Mouse (Mus musculus) megakaryocyte, embryonic 14.5 days (primary cell): ENCODE measurements at regions not wholly inside any gene's neighbourhood (a gene's known extent, or its start where the extent isn't known, plus 50 kb on each side); places are given as distances from the start of the nearest gene placed in this dataset.

ENCODE experiments used
- H3K27me3 ChIP-seq: replicated peaks from 2 replicates; pipeline ENCODE3; 2012; ENCODE audit warnings: inconsistent platforms
- H3K36me3 ChIP-seq: replicated peaks from 2 replicates; pipeline ENCODE3; 2012; ENCODE audit warnings: low read length, inconsistent platforms, mixed read lengths
- H3K4me1 ChIP-seq: 2 replicates; pipeline ENCODE4 v1.6.1; 2012; ENCODE audit warnings: inconsistent platforms
- H3K4me3 ChIP-seq: replicated peaks from 2 replicates; pipeline ENCODE3; 2012; ENCODE audit warnings: moderate library complexity, mild to moderate bottlenecking, inconsistent platforms
- H3K9me3 ChIP-seq: 2 replicates; pipeline ENCODE4 v1.6.1; 2012; ENCODE audit warnings: inconsistent platforms
- FLI1 ChIP-seq: IDR thresholded peaks from 2 replicates; pipeline ENCODE4 v1.6.1; 2012; ENCODE audit warnings: low read length, inconsistent platforms, mixed read lengths

- Histone ChIP-seq H3K27me3 (peaks cover 29% of the 10 kb centered on the region), H3K9me3 (no peaks in the 10 kb centered on the region), H3K4me3 (no peak overlapping the region), H3K4me1 (peaks cover 23% of the 10 kb centered on the region), H3K36me3 (no peaks in the 10 kb centered on the region)
- TF ChIP-seq FLI1: no peak
Observed at GRCm38 (mm10) chr13:53522807-53523206, 49.9 kb upstream of the Msx2 start.
